Mouse (Mus musculus): ENCODE data around the gene Rgs9bp.

Rgs9bp gene

DNA sequence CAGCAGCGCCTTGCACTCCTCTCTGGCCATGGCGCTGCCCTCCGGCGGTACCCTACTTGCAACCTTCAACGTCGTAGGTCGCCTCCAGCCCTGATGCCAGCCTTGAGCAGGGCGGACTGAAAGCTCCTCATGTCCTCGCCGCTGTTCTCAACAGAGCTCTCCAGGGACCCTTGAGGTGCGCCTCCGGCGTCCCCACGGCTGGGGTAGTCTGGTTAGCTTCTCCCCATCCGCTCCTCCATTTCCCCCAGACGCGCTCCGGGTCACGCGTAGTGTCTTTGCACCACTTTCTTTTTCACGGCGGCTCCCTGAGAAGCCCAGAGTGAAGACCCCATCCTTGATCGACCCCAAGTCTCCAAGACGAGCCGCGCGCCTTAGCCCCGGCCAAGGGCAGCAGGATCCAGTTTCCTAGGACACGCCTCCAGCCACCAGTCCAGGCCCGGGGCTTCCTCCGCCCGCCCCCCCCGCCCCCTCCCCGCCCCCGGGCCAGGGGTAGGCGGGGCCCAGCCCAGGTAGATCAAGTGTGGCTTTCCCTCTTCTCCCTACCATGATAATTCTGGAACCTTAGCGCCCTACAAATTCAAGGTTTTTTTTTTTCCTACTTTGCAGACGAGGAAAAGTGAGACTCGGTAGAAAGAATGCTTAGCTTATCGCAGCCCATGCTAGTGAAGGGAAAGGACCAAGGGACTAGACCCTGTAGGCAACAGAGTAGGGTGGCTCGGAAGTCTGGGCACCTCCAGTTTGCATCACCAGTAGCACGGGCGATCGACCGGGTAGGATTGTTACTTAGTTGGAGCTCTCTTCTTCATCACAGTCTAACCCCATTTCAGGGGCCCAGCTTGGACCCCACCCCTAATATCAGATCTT, at the start of gene Rgs9bp:
Rgs9bp (minus strand) TSS at position 392 of the 864 bp plus-strand sequence.
- no peak for DNase-seq (ENCODE audit: low read depth)

DNA sequence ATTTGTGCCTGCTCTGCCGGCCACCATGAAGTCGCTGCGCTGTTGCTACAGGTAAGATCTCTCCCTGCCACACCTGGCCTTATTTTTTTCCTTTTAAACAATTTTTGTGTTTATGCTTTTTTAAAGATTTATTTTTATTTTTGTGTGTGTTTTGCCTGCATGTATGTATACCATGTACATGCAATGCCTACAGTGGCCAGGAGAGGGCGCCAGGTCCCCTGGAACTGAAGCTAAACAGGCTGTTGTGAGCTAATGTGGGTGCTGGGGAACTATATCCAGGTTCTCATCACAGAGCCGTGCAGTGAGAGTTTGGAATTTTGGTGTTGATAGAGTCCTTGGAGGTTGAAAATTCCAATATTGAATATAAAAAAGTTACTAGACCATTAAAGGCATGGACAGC, 43.1 kb upstream of the Rgs9bp start:
- peak; percentile 34 for DNase-seq (ENCODE audit: low read depth)

DNA sequence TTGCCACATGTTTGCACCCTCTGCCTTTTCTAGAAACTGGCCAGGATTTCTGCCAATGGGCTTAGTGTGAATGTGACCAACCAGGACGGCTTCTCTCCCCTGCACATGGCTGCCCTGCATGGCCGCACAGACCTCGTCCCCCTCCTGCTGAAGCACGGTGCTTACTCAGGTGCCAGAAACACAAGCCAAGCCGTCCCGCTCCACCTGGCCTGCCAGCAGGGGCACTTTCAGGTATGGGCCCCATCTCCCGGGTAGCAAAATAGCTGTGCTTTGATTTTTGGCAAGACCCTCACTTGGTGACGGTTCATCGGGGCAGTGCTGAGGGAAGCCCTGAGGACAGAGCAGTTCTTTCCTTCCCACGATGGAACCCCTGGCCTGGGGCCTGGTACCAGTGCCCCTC, 42.0 kb upstream of the Rgs9bp start:
- DNase-seq (ENCODE audit: low read depth), result no peak

DNA sequence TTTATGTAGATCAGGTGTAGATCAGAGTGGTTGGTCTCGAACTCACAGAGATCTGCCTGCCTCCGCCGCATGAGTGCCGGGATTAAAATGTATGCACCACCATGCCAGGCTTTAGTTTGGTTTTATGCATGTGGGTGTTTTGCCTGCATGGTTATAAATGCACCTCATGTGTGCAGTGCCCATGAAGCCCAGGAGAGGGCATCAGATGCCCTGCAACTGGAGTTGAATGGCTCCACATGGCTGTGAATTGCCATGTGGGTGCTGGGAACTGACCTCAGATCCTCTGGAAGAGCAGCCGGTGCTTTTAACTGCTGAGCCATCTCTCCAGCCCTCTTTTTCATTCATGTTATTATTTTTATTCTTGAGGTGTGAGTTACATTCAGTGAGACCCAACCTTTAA, 40.7 kb upstream of the Rgs9bp start:
- no peak for DNase-seq (ENCODE audit: low read depth)

DNA sequence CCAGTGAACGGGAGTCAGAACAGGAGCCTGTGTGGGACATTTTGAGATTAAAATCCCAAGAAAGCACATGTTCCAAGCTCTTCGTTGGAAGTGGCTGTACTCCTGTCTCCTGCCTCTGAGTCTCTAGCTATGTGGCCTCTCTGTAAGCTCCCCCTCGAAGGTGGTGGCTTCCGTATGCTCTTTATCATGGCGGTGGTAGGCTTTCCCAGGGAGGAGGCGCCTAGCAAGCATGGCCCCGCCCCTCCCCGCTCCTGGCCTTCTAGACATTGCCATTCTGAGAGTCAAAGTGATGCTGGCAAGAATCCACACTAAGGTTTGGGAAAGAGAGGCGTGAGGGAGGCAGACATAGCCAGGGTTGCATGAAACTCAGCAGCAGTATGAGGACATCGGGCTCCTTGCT, 37.2 kb upstream of the Rgs9bp start:
- no peak for DNase-seq (ENCODE audit: low read depth)

DNA sequence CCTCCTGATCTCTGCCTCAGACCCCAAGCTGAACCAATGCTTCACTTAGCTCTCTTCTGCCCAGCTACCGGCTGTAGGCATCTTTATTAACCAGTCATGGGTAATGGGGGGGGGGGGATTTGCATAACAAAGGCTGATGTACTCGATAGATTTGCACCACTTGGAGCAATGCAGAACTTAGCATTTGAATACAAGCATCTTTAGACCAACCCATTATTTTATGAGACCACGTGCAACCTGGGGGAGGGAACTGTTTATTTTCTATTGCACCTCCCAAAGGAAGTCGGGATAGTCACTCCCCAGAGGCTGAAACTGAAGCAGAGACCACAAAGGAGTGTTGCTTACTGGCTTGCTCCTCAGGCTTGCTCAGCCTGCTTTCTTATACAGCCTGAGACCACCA, 32.1 kb upstream of the Rgs9bp start:
- DNase-seq (ENCODE audit: low read depth), result no peak

DNA sequence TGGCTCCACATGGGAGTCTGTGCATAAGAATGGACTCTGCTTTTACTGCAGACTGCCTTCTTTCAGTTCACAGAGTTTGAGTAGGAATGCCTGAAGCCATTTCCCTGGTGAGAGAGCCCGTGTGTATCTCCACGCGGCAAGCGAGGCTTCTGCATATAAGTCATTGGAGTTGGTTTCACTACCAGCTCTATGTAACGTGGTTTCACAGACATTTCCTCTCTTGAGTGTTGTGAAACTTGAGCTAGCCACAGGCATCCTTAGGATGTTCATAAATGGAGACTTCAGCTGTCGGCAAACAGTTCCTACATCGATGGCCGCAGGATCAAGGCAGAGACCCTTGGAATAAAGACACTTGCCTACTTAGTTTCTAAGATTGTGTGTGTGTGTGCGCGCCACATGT, 23.9 kb upstream of the Rgs9bp start:
- DNase-seq (ENCODE audit: low read depth), result no peak

DNA sequence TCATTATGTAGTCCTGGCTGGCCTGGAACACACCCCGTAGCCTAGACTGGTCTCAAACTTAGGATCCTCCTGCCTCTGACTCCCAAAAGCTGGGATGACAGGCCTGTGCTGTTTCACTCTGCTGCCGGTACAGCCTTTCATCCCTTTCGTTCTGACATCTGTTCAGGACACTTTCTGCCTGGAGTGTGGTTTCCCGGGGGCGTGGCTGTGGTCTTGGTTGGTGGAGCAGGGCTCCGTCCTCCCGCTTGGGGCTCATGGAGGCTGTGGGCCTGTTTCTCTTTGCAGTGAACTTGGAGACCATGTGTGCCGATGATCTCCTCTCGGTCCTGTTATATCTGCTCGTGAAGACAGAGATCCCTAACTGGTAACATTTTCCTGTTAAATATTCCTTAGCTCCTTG, 21.4 kb upstream of the Rgs9bp start:
- DNase-seq (ENCODE audit: low read depth), result no peak

DNA sequence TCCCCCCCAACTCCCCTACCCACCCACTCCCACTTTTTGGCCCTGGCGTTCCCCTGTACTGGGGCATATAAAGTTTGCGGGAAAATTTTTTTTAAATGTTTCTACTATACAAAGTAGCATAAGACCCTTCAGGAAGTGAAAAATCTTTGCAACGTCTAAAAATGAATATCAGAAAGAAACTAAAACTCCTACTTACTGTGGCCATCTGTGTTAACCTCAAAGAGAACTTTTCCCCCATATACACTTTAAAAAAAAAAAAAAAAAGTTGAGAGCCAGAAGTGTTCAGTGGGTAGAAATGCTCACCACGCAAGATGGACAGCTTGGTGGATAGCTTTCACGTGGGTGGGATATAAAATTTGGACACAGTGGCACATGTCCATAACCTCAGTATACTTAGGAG, 17.4 kb upstream of the Rgs9bp start:
- DNase-seq (ENCODE audit: low read depth), result no peak

DNA sequence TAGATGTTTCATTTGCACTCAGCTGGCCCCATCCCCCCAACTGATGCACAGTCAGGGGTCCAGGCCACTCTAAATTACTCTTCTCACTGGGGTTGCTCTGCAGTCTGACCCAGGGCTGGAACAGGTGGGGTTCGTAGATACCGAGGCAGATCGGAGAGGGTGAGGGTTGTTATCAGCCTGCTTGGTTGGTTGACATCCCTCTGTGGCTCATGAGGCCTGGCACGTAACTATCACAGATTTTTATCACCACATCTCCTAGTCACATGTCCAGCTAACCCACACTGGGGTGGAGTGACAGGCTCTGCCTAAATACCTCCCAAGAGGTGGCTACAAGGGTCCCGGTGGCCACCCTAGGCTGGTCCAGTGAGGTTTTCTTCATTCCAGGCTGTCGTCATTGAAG, 15.7 kb upstream of the Rgs9bp start:
- DNase-seq (ENCODE audit: low read depth), result no peak

DNA sequence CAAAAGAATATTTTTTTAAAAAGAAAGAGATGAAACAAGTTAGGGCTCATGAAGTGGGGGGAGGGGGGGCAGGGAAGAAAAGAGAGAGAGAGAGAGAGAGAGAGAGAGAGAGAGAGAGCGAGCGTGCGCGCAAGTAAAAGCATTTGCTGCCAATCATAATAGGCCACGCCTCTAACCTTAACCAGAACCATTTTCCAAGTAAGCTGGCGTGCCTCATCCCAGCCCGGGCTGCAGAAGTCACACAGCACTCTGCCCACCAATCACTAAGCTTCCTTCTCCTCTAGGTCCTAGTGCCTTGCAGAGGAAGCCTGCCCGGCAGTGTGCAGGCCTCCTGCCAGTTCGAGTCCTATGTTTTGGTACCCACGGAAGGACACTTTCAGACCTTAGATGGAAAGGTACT, 14.6 kb upstream of the Rgs9bp start:
- no peak for DNase-seq (ENCODE audit: low read depth)

DNA sequence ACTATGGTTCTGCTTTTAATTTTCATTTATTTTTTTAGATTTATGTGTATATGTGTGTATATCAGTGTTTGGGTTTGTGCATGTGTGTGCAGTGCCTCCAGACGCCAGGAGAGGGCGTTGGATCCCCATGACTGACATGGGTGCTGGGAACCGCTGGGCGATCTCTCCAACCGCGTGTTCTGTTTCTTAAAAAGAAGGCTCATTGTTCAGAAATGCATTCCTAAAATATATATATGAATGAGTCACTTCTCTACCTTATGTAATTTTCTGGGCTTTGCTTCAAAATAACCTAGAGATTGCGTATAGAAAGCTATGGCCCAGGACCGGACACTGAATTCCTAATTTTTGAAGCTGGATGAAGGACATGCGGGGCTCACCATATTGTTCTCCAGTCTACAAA, 14.1 kb upstream of the Rgs9bp start:
- no peak for DNase-seq (ENCODE audit: low read depth)

DNA sequence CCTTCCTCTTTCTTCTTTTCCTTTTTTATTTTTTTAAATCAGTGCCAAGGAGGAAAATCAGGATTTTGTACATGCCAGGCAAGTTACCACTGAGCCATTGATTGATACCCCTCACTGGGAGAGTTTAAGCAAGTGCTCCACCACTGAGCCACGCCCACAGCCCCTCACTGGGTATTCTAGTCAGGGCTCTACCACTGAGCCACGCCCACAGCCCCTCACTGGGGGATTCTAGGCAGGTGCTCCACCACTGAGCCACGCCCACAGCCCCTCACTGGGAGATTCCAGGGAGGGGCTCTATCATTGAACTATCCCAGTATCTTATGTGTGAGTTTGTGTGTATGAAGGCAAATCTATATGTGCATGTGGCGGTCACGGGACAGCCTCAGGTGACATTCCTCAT, 8.9 kb upstream of the Rgs9bp start:
- no peak for DNase-seq (ENCODE audit: low read depth)

DNA sequence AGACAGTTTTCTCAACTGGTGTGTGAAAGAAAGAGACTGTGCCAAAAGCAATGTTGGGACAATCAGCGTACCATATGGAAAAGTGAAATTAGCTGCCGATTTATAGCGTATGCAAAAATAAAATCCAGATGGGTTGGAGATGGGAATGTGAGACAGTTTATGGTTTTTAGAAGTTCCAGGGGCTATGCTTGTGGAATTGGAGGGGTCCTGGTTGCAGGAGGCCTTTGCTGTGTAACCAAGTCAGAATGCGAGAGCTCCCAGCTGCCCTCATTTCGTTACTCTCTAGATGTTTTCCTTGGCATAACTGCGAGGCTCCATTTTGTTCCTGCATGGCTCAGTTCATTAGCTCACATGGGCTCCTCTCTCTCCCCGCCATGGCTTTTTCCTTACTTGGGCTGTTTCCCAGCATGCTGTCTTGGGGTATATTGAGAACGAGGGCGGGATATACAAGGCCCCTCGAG, 5.4 kb upstream of the Rgs9bp start:
- no peak for DNase-seq (ENCODE audit: low read depth)

DNA sequence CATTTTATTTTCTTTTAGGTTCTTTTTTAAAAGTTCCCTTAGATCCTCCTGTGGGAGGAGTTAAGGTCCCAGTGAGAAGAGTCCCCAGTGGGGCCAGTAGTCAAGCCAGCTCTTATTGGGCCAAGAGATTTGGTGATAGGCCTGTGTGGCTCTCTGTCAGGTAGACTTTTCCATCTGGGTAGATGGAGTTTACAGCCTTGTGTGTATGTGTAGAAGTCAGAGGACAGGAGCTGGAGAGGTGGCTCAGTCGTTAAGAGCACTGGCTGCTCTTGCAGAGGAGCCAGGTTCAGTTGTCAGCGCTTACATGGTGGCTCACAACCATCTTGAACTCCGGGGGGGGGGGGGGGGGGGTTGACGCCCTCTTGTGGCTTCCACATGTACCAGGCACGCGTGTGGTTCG, 4.1 kb upstream of the Rgs9bp start:
- no peak for DNase-seq (ENCODE audit: low read depth)

DNA sequence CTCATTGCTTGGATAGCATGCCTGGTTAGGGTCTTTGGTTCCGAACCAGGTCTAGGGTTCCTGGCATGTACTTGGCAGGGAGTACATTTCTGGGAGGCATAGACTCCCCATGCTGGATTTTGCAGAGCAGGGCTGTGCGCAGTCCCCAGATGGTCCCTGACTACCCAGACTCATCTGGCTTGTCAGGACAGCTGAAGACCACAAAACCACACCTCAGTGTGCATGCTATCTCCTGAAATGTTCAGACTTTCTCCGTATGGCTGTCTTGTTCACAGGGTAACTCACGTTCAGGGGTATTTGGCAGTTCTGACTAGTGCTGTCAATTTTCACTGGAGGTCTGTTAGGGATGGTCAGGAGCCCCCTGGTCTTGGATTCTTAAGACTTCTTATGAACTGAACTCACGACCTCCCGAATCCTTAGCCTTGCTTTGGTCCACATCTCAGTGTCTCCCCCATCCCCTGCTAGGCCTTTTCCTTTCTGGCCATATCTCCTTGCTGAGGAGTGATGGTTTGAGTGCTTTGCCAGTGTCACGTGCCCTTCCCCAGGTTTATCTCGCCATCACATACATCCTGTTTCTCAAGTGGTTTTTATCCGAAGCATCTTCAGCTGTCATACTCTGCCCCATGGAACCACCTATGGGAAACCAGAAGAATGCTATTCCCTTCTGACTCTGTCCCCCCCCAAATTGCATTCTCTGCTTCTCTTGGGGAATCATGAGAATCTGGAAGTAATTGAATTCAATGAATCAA, 3.5 kb upstream of the Rgs9bp start:
- no peak for DNase-seq (ENCODE audit: low read depth)

DNA sequence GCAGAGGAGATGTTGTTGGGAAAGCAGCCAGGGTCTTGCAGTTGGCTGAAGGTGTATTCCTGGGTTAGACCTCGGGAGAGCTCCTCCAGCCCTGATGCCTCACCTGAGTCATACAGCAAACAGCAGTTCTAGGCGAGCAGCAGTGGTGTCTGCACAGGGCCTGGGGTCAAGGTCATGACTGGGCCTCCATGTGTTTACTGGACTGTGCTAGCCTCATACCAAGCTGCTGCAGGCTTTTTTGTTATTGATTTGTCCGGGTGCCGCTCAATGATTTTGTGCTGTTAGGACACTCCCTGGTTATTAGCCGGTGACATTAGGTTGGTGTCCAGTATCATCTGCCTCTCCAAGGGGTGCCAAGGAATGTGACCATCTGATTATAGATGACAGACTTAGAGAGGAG, 2.3 kb upstream of the Rgs9bp start:
- no peak for DNase-seq (ENCODE audit: low read depth)

DNA sequence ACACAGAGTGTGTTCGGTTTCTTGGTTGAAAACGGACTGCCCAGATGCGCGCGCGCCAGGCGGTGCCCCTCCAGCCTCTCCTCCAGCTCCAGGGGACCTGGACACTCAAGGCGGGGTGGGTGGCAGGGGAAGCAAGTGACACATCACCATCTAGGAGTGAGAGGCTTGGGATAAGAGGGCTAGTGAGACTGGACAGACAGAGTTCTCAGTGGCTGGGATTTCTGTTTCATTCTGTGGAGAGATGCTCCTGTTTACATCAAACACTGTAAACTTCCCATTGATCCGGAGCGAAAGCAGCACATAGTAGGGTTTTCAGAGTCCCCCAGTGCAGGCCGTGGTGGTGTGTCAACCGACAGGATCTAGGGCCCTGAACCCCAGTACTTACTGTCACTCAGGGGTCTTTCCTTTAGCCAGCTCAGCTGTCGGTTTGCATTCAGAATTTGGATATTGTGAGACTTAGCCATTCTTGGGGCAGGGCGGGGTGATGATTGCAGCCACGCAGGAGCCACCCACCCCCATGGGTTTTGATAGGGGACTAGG, 1.6 kb upstream of the Rgs9bp start:
- DNase-seq (ENCODE audit: low read depth), result no peak

DNA sequence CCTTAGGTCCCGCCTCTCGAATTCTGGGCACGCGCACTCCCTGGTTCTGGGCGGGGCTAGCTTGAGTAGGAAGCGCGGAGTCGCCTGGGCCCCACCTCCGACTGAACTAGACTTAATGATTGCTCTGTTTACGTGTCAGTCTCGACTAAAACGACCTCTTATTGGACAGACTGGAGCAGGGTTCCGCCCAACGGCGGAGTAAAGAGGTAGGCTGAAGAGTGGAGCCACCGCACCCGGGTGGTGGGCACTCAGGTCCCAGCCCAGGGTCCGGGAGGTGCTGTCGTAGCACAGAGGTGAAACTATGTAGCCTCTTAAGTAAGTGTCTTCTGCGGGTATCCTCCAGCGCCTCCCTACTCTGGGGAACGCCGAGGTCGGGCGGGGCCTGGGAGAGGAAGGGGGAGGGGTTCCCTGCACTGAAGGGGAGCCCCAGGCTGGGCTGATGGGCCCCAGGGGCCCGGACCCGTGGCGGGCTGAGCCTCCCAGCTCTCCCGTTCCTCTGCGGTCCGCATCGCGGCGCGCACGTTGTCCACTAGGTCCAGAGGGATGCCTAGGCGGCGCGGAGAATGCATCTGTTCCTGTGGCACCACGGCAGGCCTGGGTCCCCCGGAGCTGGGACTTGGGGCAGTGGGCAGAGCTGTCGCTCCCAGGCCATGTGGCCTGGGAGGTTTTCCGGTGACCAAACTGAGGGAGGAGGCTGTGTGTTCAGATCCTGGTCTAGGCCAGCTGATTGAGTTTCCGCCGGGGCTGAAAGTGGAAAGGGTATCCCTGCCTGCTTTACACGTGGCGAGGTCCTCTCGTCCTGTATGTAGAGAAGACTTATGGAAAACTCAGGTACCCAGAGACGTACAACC, 898 bp upstream of the Rgs9bp start, which contains the start of gene Ankrd27:
Ankrd27 (plus strand) TSS at position 190 of the 851 bp plus-strand sequence.
- DNase-seq (ENCODE audit: low read depth), result peak; percentile 93

DNA sequence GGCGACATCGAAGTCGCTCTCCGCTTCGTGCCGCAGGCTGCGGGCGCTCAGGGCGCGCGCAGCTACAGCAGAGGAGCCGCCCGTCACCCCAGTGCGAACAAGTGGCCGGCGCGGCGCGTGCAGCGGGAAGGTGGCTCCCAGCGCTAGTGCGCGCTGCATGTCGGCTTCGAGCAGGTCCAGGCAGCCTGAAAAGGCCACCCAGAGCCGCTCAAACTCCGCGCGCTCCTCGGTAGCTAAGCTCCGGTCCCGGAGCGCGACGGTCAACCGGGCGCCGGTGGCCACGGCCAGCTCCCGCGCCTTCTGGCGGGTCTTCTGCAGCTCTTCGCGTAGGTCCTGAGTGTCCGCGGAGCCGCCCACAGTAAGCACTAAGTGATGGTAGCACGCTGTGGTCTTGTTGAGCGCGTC, 594 bp downstream of the Rgs9bp start:
- DNase-seq (ENCODE audit: low read depth), result no peak

DNA sequence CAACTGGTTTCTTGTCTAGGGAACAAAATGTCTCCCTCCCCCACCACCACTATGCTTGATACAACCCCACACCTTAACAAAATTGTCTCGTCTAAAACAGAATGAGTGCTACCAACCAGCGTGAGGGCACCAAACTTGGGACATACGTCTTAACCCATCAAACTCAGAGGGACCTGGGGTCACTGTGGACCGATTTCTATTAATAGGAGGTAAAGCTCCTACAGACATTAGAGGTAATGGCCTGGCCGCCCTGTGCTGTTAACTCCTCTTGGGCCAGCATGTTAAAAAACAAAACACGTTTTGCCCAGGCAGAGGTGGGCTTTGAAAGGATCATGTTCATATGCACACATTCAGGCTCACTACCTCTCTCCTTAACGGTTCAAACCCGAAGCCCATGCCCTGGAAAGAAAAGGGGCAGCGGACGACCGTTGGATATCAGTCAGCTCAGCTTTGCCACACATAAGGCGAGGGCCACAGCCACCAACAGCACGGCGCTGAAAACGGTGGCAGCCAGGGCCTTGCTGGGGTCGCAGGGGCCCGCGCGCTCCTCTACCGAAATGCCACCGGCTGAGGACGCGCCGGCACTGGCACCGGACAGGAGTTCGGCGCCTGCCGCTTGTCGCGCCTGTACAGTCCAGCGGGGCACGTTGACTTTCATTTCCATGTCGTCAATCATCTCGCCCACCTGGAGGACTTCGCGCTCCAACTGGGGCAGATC, 1.2 kb downstream of the Rgs9bp start:
- DNase-seq (ENCODE audit: low read depth), result no peak

Measured in c-Kit-positive CD71-negative TER-119-negative erythroid progenitor cells, embryonic 14.5 days (primary cell).